Mouse (Mus musculus) A20 (cell line): ENCODE measurements around the gene Bcl7a.

Experiments used
- DNase-seq: peaks from one replicate; pipeline ENCODE4 v3.0.0-alpha.2; 2011; ENCODE audit warnings: low read depth, low spot score

Bcl7a gene

DNA sequence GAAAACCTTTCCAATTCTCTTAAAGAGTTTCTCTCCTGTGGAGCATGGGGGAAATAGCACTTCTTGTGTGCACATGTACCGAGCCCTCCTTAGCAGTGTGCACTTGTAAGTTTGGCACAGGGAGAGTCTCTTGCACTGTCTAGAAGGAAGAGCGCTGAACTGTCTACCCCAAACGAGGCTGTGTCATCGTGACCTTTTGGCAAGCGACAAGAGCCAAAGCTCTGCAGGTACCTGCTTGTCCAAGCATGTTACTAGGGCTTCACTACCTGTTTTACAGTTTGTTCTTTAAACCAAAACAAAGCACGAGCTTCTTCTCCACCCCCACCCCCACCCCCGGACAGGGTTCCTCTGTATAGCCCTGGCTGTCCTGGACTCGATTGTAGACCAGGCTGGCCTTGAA is 15.9 kb upstream of the Bcl7a start:
- peak; percentile 56 for DNase-seq

DNA sequence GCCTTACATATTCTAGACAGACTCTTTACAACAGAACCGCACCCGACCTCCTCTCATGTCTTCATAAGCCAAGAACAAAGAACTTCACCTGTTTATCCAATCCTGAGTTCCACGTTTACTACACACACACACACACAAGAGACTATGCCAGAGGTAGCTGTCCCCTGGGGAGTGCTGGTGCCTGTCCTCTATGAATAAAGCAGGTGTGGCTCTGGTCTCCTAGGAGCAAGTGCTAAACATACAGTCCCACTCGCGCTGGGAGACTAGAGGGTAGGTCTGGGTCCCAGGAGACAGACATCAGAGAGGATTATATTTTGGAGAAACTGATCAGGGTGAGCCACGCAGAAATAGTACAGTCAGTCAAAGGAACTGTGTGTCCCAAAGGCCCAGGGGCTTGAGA is 10.1 kb upstream of the Bcl7a start:
- DNase-seq: no peak

DNA sequence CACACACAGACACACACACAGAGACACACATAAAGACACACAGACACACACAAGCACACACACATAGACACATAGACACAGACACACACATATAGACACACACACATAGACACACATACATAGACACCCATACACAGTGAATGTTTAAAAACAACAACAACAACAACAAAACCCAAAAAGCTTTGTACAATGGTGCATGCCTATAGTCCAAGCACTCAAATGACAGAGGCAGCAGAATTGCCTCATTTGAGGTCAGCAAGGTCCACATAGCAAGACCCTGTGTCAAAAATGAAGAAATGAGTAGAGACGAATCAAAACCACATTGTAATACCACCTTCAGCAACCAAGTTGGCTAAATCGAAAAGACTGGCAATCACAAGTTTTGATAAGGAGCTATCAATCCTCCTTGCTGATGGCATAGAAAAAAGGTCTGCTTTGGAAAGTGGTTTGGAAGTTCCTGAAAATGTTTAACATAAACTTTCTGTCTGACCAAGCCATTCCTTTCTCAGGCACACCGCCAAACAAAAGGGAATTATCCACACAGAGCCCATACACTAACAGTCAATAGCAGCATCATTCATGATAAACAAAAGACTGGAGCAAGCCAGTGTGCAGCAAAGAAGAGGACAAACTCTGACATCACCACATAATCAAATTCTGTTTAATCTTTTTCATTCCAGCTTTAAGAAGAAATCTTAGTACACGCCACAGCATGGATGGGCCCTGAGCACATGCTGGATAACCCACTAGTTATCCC is 7.3 kb upstream of the Bcl7a start:
- DNase-seq: no peak

DNA sequence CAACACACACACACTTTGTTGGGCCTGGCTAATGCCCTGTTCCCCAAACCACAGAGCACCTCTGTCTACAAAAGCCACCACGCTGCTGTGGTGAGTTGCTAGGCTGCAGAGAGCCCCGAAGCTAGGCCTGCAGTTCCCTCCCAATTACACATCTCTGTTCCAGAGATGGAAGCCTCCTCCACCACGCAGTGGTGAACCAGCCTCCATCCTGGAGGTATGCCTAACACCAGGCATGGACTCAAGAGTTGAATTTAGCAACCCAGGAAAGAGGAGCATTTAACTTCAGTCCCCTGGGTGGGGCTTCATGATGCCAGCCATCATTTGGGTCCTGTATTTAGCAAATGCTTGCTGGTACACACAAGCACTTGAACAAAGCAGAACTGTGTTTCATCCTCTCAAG is 5.2 kb upstream of the Bcl7a start:
- DNase-seq: no peak

DNA sequence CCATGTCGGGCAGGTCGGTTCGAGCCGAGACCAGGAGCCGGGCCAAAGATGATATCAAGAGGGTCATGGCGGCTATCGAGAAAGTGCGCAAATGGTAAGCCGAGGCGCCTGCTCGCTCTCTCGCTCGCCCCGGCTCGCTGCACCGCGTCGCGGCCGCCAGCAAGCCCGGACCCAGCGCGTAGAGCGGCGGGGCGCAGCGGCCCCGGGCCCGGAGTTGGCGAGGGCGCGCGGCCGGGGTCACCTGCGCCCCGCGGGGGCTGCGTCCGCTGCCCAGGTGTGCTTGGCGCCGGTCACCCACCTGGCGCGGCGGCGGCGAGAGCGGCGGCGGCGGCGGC is 961 bp downstream of the Bcl7a start:
- no peak for DNase-seq

DNA sequence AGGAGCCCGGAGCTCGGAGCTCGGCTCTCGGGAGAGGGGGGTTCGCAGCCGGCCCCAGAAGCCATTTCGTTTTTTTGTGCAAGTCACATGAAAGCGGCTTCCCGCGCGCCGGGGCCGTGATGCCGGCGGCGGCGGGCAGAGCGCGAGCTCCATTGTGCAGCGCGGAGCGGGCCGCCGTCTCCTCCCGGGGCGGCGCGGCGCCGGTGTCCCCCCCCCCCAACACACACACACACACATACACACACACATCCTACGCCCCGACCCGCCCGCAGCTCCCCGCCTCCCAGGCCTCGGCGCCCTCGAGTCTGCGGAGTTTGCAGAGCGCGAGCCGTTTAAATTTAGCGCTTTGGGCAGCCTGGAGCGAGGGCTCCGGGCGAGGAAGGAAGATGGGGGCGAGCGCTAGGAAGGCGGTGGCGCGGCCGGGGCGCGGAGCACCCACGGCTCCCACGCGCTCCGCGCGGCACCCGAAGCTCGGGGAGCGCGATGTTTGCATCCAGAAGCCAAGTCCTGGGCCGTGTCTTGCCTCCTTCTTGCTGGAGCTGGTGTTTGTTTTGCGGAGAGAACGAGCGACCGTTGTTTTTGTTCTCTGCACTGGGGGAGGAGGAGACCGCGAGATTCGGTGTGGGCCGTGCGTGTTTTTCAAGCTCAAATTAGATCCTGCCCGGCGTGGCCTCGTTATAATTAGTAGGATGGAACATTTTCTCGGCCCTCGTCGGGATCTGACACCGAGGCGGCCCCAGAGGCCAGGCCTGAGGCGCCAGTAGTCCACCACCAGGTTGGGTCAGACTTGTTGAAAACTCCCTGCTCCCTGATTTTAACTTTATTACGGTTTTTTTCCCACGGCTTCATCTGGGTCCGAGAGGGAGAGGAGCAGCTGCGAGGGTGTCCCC is 1.6 kb downstream of the Bcl7a start:
- peak; percentile 78 for DNase-seq

DNA sequence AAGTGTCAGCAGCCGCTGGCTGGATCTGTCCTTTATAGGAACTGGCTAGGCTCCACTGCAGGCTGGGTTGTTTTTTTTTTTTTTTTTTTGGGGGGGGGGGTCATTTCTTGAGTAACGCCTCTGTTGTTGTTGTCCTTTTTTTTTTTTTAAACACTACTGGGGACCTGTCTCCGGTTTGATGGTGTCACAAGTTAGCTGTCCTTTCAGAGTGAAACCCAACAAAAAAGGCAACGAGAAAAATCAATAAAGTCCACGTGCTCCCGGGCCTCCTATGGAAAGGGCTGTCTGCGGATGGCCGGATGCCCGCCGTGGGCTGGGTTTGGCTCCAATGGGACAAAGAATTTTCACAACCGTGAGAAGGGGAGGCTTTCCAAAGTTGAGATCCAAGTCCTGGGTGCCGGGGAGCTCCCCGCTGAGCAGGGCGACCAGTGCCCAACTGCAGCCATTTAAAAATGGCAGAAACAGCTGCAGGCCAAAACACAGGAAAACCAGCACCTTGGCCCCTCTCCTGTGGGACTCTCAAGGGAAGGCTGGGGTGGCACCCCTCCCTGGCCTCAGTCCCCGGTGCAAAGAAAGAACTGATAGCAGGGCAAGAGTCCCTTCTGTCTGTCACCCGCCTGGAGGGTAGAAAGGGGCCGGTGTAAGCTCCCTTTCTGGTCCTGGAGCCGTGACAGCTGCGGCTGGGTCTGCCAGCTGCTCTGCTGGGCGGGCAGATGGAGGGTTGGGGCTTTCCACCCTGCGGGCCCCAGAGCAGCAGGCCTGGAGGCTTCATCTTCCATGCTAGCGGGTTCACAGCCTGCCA is 2.4 kb downstream of the Bcl7a start:
- DNase-seq: peak; percentile 92

DNA sequence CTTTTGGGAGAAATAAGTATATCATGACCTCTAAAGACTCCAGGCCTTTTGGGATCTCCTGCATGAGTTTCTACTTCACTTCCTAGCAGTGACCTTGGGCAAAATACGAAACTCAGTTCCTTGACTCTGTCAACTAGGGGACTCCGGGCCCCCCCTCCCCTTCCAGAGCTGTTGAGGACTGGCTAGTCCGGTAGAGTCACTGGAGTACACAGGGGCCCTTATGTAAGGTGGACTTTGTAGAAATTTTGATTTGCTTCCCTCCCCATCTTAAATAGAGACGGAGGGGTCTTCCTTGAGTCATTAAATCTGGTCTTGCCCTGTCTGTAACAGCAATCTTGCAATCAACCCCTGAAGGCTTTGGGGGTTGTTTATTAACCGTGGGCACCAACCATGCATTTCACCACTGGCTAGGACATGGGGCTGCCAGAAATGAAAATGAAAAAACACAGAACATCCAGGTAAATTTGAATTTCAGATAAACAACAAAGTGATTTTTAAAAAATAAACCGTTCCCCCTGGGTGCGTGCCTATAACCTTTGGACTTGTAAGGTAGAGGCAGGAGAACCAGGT is 3.2 kb downstream of the Bcl7a start:
- DNase-seq: no peak

DNA sequence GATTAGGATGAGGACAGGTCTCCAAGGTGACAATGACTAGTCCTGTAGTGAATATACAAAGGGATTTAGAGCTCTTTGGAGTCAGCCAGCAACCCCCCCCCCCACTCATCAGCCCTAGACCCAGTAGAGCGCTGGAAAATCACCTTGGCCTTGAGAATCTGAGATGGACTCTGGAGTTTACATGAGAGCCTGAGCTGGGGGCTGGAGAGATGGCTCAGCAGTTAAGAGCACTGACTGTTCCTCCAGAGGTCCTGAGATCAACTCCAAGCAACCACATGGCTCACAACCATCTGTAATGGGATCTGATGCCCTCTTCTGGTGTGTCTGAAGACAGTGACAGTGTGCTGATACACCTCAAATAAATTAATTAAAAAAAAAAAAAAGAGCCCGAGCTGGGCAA is 4.4 kb downstream of the Bcl7a start:
- DNase-seq: no peak

DNA sequence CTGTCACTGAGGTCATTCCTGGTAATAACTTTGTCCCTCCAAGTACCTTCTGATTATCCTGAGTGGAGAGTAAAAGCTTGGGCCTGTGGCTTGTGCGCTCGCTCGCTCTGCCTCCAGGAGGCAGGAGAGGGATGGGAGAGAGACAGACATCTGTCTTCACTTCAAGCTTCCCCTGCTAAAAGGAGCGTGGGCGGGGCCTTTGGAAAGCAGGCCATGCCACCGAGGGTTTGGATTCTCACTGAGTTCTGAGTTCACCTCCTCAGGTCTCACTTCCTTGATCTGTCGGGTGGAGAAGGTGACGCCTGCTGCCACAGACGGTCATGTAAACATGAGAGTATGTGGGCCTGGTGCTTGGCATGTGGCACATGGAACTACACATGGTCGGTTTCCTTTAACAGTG is 6.8 kb downstream of the Bcl7a start:
- peak; percentile 56 for DNase-seq

DNA sequence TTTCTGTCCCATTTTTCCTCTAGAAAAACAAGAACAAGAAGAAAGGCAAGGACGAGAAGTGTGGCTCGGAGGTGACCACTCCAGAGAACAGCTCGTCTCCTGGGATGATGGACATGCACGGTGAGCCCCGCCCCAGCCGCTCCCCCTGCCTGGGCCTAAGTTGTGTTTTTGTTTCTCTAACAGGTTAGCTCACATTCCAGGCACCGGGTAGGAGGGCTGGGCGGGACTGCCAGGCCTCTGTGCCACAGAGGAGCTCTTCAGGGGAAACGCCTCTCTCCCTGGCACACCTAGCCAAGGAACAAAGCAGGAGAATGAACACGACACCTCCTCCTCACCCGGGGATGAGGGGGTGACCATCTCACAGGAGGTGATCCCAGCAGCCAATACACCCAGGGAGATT is 12.3 kb downstream of the Bcl7a start:
- DNase-seq: no peak

DNA sequence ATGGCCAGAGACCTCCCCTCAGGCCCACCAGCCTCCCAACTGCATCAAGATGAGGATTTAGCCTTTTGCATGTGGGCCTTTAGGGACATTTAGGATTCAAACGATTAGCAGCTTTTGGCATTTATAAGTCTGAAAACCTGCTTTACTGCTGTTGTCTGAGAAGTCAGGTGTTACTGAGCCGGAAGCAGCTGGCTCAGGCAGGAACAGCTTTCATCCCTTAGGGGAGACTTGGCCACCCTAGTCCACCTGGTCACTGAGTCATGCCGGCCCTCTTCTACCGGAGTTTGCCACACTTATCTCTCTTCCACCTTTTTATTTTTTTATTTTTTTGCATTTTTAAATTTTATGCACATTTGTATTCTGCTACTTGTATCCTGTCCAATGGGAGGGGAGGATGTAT is 13.6 kb downstream of the Bcl7a start:
- DNase-seq: no peak

DNA sequence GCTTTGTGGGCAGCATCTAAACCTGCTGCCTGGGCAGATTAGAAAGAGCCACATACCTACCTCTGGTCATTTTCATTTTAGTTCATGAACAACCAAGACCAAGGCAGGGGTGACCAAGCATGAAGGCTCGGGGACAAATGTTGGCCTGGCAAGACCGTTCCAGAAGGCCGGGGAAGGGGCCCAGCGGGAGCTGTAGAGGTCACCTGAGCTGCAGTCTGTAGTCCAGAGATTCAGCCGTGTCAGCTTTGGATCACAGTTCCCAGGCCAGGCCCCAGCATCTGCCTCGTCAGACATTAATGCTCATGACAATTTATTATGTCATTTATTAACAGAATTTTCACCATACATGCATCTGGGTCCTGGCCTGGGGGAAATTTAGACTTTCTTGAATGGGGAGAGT is 15.8 kb downstream of the Bcl7a start:
- no peak for DNase-seq

DNA sequence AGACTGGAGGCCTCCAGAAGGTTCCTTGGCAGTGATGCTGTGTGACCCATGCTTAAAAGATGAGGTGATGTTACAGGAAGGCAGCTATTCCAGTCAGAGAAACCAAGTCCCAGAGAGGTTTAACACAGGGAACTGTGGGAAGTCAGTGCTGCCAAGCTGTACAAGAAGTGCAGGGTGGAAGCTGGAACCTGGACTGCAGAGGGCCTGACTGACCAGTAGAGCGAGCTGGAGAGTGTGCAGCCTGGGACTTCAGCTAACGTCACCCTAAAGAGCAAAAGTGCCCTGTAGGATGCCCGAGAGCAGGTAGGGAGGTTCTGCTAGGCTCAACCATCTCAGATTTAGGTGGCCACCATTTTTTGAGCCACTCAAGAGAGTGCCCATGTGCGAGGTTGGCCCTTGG is 19.3 kb downstream of the Bcl7a start:
- no peak for DNase-seq

DNA sequence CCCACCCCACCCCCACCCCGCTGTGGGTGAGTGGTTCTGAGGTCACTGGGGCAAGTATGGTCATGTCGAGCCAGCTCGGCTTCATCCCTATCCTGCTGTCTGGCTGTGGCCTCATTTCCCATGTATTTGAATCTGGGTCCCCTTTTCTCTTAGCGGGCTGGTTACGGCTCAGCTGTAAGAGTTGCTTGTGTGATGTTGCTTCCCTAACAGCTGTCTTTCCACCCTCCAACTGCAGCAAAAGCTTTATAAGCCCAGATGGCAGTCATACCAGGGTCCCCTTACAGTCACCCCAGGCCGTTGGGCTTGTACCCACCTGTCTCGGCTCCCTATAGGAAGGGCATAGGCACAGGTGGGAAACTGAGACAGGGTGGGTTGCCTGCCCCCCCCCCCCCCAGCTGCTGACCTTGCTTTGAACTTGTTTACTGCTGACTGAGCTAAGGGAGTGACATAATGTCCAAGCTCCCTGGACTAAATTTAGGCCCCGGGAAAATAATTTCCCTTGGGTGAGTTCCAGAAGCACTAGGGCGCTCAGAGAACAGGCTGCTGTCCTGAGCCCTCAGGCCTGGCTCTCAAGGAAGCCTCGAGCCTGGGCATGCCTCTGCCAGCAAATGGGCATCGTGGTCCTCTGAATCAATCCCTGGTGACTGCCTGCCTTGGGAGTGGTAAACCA is 20.8 kb downstream of the Bcl7a start:
- DNase-seq: no peak

DNA sequence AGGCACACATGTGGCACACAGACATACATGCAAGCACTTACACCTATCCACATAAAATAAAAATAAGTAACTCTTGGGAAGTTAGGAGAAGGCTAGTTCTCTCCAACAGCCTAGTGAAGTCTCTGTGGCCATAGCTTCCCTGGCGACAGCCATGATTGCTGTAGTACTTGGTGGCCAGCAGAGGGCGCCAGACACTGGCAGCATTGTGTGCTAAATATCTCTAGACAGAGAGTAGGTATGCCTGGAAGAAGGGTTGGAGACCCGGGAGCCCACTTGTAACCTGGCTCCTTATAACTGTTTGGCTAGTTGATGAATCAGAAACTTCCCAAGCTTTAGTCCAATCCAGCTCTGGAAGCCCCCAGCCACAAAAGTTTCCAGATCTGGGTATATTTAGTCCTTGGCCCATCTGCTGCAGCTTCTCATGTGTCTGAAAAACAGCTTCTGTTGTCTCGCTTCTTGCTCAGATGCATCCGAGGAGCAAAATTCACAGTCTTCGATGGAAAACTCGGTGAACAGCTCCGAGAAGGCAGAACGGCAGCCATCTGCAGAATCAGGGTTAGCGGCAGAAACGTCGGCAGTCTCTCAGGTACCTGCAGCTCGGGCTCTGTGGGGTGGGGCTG is 25.3 kb downstream of the Bcl7a start:
- peak; percentile 60 for DNase-seq

DNA sequence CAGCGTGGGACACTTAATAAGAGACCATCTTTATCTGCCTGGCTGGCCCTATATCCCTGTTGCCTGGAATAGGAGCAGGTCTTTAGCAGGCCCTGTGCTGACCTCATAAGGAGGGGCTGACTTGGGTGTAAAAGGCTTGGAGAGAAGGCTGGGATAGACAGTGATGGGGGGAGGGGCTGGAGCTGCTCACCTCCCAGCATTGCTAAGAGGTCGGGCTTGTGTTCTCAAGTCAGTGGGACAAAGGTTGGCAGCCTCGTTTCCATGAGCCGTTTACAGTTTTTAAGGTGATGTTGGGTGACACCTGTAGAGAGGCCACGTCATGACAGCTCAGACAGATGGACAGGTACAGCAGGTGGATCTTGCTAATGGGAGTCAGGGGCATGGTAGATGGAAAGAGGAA is 26.4 kb downstream of the Bcl7a start:
- DNase-seq: no peak

DNA sequence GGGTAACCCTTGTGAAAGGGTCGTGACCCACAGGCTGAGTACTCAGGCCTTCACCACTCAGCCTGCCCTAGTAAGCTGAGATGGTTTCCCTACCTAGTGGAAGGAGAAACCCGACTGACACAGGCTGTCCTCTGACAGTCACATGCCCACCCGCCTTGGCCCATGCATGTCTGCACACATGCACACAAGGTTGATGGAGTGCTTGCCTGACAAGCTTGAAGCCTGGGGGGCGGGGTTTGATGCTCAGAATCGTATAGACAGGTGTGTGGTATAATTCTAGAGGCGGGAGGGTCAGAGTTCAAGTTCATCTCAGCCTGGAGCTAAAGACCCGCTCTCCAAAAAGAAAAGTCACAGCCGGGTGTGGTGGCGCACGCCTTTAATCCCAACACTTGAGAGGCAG is 31.6 kb downstream of the Bcl7a start:
- no peak for DNase-seq

DNA sequence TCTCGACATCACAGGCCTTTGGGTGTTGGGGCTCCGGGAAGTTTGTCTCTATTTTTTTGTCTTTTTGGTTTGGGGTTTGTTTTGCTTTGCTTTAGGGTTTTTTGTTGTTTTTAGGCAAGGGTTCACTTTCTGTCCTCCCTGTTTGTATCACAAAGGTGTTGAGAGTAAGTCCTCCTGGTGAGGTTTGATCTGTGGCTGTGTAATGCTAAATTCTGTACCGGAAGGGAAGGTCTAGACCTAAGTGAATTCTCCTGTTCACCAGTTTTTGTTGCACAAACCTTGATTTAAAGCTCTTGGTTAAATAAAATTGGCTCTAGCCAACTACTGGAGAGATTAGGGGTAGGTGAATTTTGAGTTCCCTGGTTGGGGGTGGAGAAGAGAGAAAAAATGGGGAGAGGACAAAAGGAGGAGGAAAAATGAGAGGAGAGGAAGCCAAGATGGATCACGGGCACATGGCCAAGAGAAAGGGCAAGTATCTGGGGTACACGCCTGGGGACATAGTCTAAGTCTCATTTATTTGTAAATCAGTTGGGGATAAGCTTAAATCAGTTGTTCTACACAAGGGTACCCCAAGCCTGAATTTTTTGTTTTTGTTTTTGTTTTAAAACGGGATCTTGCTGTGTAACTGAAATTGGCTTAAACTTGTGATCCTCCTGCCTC is 32.3 kb downstream of the Bcl7a start:
- DNase-seq: no peak

DNA sequence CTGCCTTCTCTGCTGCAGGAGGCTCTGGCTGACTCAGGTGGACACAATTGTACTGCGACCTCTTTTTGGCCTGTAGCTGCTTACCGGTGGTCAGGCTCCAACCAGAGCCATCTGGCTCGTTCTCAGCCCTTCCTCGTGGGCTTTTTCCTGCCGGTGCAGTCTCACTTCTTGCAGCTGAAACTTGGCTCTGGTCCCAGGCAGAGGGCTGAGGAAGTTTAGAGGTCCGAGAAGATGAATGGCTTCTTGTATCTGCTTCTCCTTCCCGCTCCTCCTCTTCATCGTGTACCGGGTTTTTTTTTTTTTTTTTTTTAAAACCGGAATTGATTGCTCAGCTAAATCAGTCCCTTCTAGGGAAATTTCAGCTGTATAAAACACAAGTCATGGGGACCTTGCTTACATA is 32.9 kb downstream of the Bcl7a start:
- peak; percentile 49 for DNase-seq
